Mouse (Mus musculus): ENCODE data around the gene Ppp3ca. TPM values are rescaled to one million over a fixed set of nuclear protein-coding genes. Genes with fewer than 3 reads are reported as not detected.

Gene Ppp3ca
- total and polyA plus RNA-seq, 2 experiments from 2014 or later, result 34.6 to 39.2 TPM

GRCm38 (mm10) chr3:136759446-136759845 is 89.5 kb downstream of the Ppp3ca start:
- 93% methylated on average over 12 of the region's 12 CpGs for WGBS

DNA sequence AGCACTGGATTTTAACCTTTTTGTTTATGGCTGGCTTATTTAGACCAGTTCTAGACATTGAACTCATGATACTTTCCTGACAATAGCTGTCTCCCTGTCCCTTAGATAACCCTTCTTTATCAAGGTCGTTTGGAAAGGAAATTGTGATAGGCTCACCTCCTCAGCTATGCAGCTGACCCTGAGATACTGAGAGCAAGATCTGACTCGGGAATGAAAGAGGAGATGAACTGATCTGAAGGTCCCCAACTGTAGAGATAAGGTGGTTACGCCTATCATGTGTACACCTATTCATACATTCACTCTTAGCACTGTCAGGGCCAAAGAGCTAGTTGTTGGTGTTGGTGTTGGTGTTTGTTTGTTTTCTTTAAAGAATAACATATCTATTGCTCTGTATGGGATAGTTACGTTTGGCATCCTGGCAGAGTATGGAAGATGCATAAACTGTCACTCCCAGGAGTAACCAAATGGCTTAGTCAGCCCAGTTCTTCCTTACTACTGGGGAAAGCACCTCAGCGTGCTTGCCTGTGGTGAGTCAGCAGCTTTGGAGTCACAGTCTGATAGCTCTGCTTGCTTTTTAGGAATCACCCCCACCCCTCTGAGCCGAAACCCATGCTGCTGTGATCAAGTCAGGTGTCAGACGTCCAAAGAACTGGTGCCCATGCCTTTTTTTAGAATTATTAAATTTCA is 91.5 kb downstream of the Ppp3ca start:
- DNase-seq (ENCODE audit: low spot score), result no peak
- no peaks in the 10 kb centered on the region for H3K36me3 ChIP-seq (replicated peaks; ENCODE audit: control insufficient read depth, insufficient read depth, low read length)
- no peaks in the 10 kb centered on the region for H3K27me3 ChIP-seq (ENCODE audit: control insufficient read depth, insufficient read depth, low read length)
- whole genome bisulfite sequencing, result 59% methylated on average over 7 of the region's 7 CpGs
- TF ChIP-seq EP300 (IDR thresholded peaks at IDR 0.05; ENCODE audit: low read depth), result no peak
- no peak for TF ChIP-seq CTCF (IDR thresholded peaks at IDR 0.05; ENCODE audit: low read depth)
- no peak for ATAC-seq (ENCODE audit: insufficient read depth, low read depth)
- no peak overlapping the region for H3K27ac ChIP-seq (ENCODE audit: low read depth)
- H3K4me3 ChIP-seq (ENCODE audit: low read depth, low read length), result no peak overlapping the region
- H3K9me3 ChIP-seq (replicated peaks; ENCODE audit: control insufficient read depth, low read length), result no peaks in the 10 kb centered on the region
- H3K9ac ChIP-seq (replicated peaks; ENCODE audit: low read depth, low read length), result no peak overlapping the region
- 0 out of 2 replicates have a peak, but pooled peaks cover 3% of the 10 kb centered on the region for H3K4me1 ChIP-seq (ENCODE audit: control insufficient read depth, insufficient read depth)
- H3K4me2 ChIP-seq (ENCODE audit: low read depth, low read length), result no peak overlapping the region

More at GRCm38 (mm10) chr3:136759446-136759845, 89.5 kb downstream of the Ppp3ca start:
- 0 out of 2 replicates have a peak, but pooled peaks cover 3% of the 10 kb centered on the region for H3K4me1 ChIP-seq (ENCODE audit: control insufficient read depth, insufficient read depth)
- H3K36me3 ChIP-seq (replicated peaks; ENCODE audit: control insufficient read depth, insufficient read depth, low read length), result no peaks in the 10 kb centered on the region
- ATAC-seq (ENCODE audit: insufficient read depth, low read depth), result no peak
- H3K27me3 ChIP-seq (ENCODE audit: control insufficient read depth, insufficient read depth, low read length), result no peaks in the 10 kb centered on the region
- DNase-seq (ENCODE audit: low spot score), result no peak
- H3K4me3 ChIP-seq (ENCODE audit: low read depth, low read length), result no peak overlapping the region
- H3K4me2 ChIP-seq (ENCODE audit: low read depth, low read length), result no peak overlapping the region
- H3K9ac ChIP-seq (replicated peaks; ENCODE audit: low read depth, low read length), result no peak overlapping the region
- H3K9me3 ChIP-seq (replicated peaks; ENCODE audit: control insufficient read depth, low read length), result no peaks in the 10 kb centered on the region
- no peak for TF ChIP-seq EP300 (IDR thresholded peaks at IDR 0.05; ENCODE audit: low read depth)
- TF ChIP-seq CTCF (IDR thresholded peaks at IDR 0.05; ENCODE audit: low read depth), result no peak
- no peak overlapping the region for H3K27ac ChIP-seq (ENCODE audit: low read depth)

GRCm38 (mm10) chr3:136761979-136762341 is 92.0 kb downstream of the Ppp3ca start:
- DNase-seq (ENCODE audit: low spot score) (no peak), ATAC-seq (ENCODE audit: insufficient read depth, low read depth) (no peak)
- TF ChIP-seq EP300 (IDR thresholded peaks at IDR 0.05; ENCODE audit: low read depth), result no peak
- TF ChIP-seq CTCF (IDR thresholded peaks at IDR 0.05; ENCODE audit: low read depth), result no peak
- Histone ChIP-seq H3K4me3 (ENCODE audit: low read depth, low read length) (no peak overlapping the region), H3K27ac (ENCODE audit: low read depth) (no peak overlapping the region), H3K4me2 (ENCODE audit: low read depth, low read length) (no peak overlapping the region), H3K9ac (replicated peaks; ENCODE audit: low read depth, low read length) (no peak overlapping the region), H3K4me1 (ENCODE audit: control insufficient read depth, insufficient read depth) (0 out of 2 replicates have a peak, but pooled peaks cover 3% of the 10 kb centered on the region), H3K27me3 (ENCODE audit: control insufficient read depth, insufficient read depth, low read length) (no peaks in the 10 kb centered on the region), H3K36me3 (replicated peaks; ENCODE audit: control insufficient read depth, insufficient read depth, low read length) (no peaks in the 10 kb centered on the region), H3K9me3 (replicated peaks; ENCODE audit: control insufficient read depth, low read length) (no peaks in the 10 kb centered on the region)
- 81% methylated on average over 1 of the region's 1 CpGs for WGBS

DNA sequence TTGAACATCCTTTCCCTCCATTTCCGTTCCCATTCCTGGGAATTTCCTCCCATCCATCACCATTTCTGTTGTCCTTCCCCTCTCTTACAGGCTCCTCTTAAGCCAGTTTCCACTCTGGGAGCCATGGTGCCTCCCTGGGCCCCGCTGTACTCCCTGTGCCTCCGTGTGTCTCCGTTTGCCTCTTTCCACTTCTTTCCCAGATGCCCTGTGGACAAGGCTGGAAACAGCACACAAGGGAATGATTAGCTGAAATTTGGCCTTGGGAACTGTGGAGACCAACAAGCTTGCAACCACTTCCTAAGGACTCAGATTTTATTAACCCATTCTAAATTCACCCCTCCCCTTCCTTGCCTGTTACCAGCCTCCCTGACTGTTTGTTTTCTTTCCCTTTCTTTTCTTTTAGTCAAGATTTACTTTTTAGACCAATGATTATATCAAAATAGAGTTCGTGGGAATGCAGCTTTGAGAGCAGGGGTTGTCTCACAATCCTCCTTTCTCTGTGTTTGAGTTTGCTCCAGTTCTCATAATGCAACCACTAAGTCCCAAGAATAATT is 93.9 kb downstream of the Ppp3ca start:
- no peak overlapping the region for H3K27ac ChIP-seq (ENCODE audit: low read depth)
- no peaks in the 10 kb centered on the region for H3K9me3 ChIP-seq (replicated peaks; ENCODE audit: control insufficient read depth, low read length)
- H3K9ac ChIP-seq (replicated peaks; ENCODE audit: low read depth, low read length), result no peak overlapping the region
- no peak for TF ChIP-seq EP300 (IDR thresholded peaks at IDR 0.05; ENCODE audit: low read depth)
- TF ChIP-seq CTCF (IDR thresholded peaks at IDR 0.05; ENCODE audit: low read depth), result no peak
- H3K27me3 ChIP-seq (ENCODE audit: control insufficient read depth, insufficient read depth, low read length), result no peaks in the 10 kb centered on the region
- no peak for DNase-seq (ENCODE audit: low spot score)
- H3K4me2 ChIP-seq (ENCODE audit: low read depth, low read length), result no peak overlapping the region
- ATAC-seq (ENCODE audit: insufficient read depth, low read depth), result no peak
- H3K4me3 ChIP-seq (ENCODE audit: low read depth, low read length), result no peak overlapping the region
- 55% methylated on average over 5 of the region's 5 CpGs for WGBS
- H3K36me3 ChIP-seq (replicated peaks; ENCODE audit: control insufficient read depth, insufficient read depth, low read length), result no peaks in the 10 kb centered on the region
- H3K4me1 ChIP-seq (ENCODE audit: control insufficient read depth, insufficient read depth), result 0 out of 2 replicates have a peak, but pooled peaks cover 3% of the 10 kb centered on the region

DNA sequence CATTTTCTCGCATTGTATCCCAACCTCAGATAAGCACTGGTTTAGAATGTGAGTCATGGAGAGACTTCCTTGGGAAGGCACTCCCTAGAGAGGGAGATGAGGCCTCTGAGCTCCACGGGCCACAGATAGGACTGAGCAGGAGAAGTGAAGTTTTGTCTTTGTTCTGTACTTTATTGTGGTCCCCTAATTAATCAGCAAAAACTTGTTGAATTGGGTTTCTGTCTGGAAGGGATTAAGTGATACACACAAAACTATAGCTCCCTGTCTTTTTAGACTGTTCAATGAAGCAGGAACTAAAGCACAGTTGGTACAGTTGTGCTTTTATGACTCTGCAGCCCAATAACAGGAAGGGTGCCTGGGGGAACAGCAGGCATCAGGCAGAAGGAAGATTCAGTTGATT is 95.6 kb downstream of the Ppp3ca start:
- 22% methylated on average over 2 of the region's 2 CpGs for WGBS
- DNase-seq (ENCODE audit: low spot score) (no peak), ATAC-seq (ENCODE audit: insufficient read depth, low read depth) (no peak; the same call in 1 of the 2 replicates)
- Histone ChIP-seq H3K4me2 (ENCODE audit: low read depth, low read length) (no peak overlapping the region), H3K4me1 (ENCODE audit: control insufficient read depth, insufficient read depth) (peaks cover 7% of the 10 kb centered on the region; the same call in 1 of the 2 replicates), H3K9me3 (replicated peaks; ENCODE audit: control insufficient read depth, low read length) (no peaks in the 10 kb centered on the region), H3K27me3 (ENCODE audit: control insufficient read depth, insufficient read depth, low read length) (no peaks in the 10 kb centered on the region), H3K4me3 (ENCODE audit: low read depth, low read length) (no peak overlapping the region), H3K9ac (replicated peaks; ENCODE audit: low read depth, low read length) (no peak overlapping the region), H3K27ac (ENCODE audit: low read depth) (no peak overlapping the region), H3K36me3 (replicated peaks; ENCODE audit: control insufficient read depth, insufficient read depth, low read length) (no peaks in the 10 kb centered on the region)
- TF ChIP-seq CTCF (IDR thresholded peaks at IDR 0.05; ENCODE audit: low read depth) (no peak), EP300 (IDR thresholded peaks at IDR 0.05; ENCODE audit: low read depth) (no peak)

All from heart, postnatal 0 days (tissue).